Mouse (Mus musculus) forelimb bud, embryonic 11.5 days (tissue): ENCODE measurements around the gene Ankrd13c.
"Not testable (repeated sequence)": the region's sequence is repeated elsewhere in the genome, so short reads cannot be mapped to it uniquely, and the experiment has no call there.

Experiments used
- DNase-seq: peaks from one replicate; pipeline ENCODE4 v3.0.0-alpha.2; 2012; ENCODE audit warnings: low read depth, low spot score

The Ankrd13c gene

DNA sequence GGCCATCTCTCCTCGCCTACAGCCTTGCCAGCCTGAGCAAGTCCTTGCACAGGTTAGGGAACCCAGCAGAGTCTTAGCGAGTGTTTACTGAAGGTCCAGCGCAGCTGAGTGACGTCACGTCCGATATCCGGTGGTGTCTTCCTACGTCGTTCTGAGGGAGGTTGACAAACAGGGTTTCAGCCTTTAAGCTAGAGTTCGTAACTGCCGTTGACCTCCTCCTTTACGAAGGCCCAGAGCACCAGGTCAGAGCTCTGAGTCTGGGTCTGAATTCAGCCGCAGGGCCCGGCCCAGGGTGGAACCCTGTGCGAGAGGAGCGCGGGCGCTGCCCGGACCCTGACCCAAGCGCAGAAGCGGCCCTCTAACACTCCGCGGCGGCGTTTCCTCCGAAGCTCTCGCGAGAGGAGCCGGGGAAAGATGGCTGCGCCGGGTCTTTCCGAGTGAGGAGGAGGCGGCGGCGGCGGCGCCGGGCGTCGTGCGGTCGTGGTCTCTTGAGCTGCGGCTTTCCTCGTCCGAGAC lies at the start of gene Ankrd13c:
TSS of gene Ankrd13c (plus strand) at position 397 of the 516 bp plus-strand sequence.
- DNase-seq = peak; percentile 95

DNA sequence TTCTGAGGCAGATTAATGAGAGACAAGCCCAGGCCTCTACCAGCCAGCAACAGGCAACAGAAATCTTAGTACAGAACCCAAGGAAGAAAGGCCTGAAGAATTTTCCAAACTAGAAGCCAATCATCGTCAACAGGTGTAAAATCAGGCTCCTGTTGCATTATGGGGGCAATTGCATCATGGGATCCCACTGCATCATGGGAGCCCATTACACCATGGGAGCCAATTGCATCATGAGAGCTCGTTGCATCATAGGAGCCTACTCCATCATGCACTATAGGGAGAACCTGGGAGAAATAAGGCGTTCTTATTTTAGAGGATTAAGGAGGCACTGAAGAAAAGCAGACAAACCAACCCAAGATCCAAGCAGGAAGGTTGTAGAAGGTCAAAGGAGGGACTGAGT lies 49.4 kb upstream of the Ankrd13c start:
- no peak for DNase-seq

GRCm38 (mm10) chr3:157899986-157900385 lies 47.1 kb upstream of the Ankrd13c start:
- no peak for DNase-seq

- DNase-seq = no peak
Measured at GRCm38 (mm10) chr3:157901721-157902120, 45.3 kb upstream of the Ankrd13c start.

GRCm38 (mm10) chr3:157908166-157908565 lies 38.9 kb upstream of the Ankrd13c start:
- no peak for DNase-seq

DNA sequence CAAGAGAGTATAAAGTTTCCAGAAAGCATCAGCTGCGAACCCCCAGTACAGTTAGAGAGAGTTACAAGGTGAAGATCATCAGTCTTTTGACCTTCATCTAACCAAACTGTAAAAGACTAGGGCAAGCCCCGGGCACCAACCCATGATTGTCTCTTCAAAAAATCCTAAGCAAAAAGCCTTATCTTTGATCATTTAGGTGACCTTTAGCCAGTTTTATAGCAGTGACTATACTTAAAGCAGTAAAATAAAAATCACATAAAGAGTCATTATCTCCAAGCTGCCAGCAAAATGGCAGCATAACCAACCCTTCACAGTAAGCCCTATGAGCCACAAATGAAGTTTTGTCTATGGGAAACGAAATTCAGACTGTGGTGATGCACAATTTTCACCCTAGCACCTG lies 36.8 kb upstream of the Ankrd13c start:
- no peak for DNase-seq

- DNase-seq = no peak
Measured at GRCm38 (mm10) chr3:157912155-157912554, 34.9 kb upstream of the Ankrd13c start.

GRCm38 (mm10) chr3:157916336-157916735 lies 30.7 kb upstream of the Ankrd13c start:
- no peak for DNase-seq

DNA sequence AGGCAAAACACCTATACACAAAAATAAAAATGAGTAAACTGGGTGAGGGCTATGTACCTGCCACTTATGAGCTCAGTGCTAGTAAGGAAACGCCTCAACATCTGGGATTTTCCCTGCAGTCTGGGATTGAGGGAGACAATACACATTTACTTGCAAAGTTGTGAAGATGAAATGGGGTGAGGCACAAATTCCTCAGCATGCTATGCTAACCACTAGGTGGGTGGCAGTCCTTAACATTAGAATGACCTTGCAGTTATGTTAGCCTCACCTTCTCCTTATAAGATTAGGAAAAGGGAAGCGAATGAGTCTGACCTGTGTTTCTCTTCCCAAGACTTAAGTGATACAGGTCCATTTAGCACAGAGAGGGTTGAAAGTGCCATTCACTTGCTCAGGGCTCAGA lies 25.7 kb upstream of the Ankrd13c start:
- DNase-seq = no peak

- no peak for DNase-seq
Measured at GRCm38 (mm10) chr3:157923268-157923835, 23.7 kb upstream of the Ankrd13c start.

DNA sequence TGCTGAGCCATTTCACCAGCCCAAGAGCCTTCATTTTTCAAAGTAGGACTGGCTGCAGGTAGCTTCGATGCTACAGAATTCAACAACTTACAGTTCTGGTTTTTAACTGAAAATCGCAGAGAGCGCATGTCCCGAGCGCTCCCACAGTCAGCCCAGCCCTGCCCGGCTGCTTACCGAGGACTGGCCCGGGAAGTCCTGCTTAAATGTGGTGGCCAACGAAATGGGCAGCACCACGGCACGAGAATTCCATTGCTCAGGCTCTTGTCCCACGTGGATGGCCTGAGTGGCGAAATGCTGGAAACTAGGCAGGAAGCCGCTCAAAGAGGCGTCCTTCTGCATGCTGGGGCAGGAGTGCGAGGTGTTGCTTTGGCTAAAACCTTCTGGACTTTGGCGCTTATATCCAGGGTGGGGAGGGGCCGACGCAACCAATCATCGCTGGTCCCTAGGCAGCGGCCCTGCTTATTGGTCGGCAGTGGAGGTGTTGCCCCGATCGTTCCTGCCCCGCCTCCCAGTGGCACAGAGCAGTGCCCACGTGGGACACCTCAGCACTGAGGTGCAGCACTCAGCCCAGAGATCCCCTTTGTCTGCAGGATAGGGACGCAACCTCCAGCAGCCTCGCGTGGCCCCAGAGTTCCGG lies 22.2 kb upstream of the Ankrd13c start, which contains the start of gene Cth:
TSS of gene Cth (minus strand) at position 386 of the 637 bp plus-strand sequence.
- peak; percentile 94 for DNase-seq

DNA sequence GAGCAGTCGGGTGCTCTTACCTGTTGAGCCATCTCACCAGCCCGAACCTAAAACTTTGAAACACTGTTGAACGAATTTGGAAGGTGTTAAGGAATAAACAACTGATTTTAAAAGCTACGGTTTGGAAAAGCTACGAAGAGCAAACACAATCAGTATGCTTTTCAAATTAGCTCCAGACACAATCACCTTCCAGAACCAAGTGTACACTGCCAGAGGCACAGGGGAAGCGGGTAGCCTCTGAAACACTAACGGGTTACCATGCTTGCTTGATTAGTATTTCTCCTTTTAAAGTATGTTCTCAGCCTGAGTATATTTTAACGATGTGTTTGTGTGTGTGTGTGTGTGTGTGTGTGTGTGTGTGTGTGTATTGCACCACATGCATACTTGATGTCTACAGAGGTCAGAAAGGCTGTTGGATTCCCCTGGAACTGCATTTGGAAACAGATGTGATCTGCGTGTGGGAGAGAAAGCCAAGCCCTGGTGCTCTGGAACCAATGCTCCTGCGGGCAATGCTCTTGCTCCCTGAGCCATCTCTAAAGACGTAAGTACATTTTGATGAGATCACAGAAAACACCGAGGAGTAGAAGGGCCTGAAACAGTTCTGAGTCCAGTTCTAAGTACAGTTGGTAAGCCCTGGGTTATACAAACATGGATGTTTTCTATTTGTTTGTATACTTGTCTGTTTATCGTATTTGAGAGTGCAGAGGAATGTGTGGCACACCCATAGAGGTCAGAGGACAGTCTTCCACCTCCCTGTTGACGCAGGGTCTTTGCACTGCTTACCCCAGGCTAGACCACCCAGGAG lies 21.1 kb upstream of the Ankrd13c start:
- DNase-seq = peak; percentile 21

DNA sequence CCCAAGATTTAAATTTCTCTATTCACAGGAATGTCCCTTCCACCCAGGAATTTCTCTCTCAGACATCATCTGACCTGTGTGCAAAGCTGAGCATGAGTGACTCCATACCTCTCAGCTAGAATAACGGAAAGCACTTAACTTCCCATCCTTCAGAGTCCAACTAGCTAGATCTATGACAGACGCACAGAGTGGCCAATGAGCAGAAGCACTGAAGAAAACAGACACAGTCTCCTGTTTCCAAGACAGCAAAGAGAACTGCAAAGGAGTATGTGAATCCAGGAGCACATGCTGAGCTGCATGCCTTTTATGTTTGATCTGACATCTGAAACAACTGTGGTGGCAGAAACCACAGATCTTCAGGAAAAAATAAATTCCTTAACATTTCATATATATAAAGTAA lies 20.3 kb upstream of the Ankrd13c start:
- DNase-seq = no peak

DNA sequence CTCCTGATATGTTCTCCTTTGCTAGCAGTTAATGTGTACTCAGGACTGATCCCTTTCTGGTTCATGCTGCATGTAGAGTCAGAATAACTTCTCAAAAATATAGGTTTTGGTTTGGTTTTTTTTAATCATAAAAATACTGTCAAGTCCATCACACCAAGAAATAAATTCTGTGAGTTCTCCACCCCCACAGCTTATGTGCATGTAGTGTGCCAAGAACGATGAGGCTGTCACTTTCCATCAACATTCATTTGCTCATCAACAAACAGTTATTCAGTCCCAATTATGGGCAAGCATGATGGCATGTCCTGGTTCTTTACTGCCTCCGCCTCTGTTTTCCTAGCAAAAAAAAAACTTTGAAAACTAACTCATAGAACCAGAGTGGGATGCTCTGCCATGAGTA lies 18.3 kb upstream of the Ankrd13c start:
- no peak for DNase-seq

DNA sequence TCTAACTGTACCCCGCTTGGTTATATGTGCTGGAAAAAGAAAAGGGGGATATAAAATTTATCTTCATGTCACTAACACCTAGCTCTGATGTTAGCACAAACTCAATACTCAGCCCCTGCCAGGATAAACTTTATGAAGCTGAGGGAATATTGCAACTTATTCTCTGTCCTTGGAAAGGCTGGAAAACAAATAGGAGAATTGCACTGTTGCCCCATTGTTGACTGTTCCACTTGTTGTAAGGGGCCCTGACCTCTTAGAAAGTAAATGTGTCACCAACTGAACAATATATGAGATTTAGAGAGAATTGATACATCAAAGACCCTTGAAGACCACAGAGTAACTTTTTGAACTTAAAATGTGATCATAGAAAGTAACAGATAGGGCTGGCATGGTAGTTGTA lies 17.6 kb upstream of the Ankrd13c start:
- no peak for DNase-seq

DNA sequence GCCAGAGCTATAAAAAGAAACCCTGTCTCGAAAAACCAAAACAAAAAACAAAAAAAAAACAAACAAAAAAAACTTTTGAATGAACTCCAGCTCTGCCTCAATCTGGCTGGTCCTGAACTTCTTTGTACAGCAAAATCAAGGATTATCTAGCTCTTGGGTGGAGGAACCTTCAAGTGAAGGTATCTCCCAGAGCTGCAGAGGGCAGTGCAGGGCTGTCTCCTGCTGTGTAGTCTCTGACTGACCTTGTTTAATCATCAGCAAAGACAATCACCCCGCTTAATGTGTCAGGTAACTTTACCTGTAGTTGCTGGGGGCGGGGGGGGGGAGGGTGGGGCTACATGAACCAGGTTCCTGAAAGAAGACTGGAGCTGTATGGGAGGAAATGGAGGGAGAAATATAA lies 15.4 kb upstream of the Ankrd13c start:
- no peak for DNase-seq

- no peak for DNase-seq
Measured at GRCm38 (mm10) chr3:157932074-157932473, 15.0 kb upstream of the Ankrd13c start.

DNA sequence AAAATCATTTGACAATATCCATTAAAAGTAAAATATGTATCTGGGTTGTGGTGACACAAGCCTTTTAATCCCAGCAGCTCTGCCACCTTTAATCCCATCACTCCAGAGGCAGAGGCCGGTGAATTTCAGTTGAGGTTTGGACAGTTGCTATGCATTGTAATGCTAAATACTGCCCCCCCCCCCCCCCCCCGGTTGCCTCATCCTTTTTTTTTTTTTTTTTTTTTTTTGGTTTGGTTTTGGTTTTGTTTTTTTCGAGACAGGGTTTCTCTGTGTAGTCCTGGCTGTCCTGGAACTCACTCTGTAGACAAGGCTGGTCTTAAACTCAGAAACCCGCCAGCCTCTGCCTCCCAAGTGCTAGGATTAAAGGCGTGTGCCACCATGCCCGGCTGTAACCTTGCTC lies 13.8 kb upstream of the Ankrd13c start:
- not testable (repeated sequence) for DNase-seq

DNA sequence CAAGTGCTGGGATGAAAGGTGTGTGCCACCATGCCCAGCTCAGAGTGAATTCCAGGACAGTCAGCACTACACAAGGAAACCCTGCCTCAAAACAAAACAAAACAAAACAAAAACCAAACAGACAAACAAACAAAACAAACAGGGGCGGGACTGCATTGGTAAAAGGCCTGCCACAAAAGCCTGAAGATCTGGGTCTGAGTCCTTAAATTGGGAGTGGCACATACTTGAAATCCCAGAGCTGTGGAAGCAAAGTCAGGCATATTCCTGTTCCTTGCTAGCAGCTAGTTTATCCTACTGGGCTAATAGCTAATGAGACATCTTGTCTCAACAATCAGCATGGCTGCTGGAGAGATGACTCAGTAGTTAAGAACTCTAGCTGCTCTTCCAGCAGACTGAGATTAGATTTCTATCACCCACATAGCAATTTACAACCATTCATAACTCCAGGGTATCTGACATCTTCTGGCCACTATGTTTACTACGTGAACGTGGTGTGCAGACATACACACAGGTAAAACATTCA lies 12.7 kb upstream of the Ankrd13c start:
- no peak for DNase-seq

DNA sequence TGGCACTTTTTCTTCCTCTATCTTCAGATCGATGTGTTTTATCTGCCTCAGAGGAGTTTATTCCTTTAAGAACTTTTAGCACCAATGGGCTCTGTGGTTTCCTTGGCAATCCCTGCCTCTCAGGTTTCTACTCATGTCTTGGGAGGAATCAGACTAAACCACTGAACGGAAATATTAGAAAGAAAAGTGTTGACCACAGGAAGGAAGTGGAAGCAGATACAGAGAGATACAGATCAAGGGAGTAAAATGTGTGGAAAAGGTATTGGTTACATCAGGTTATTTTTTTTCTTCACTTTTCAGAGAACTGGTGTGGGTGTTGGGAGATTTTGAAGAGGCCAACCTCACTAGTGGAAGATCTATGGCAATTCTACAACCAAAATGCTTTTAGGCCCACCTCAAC lies 8.5 kb upstream of the Ankrd13c start:
- no peak for DNase-seq

- DNase-seq = no peak
Measured at GRCm38 (mm10) chr3:157947383-157948280, 593 bp downstream of the Ankrd13c start.
